Mouse (Mus musculus) CH12.LX (cell line): ENCODE data around the gene Cxcl9. TPM values are rescaled to one million over a fixed set of nuclear protein-coding genes. Genes with fewer than 3 reads are reported as not detected.

Experiments used
- DNase-seq: peaks from one replicate; pipeline ENCODE4 v3.0.0-alpha.2; 2013; ENCODE audit errors: extremely low read depth
- H3K27ac ChIP-seq: 2 replicates; pipeline ENCODE4 v1.5.1; 2012; ENCODE audit warnings: low read depth, mild to moderate bottlenecking, control low read depth, moderate library complexity; ENCODE audit not compliant: insufficient read depth
- H3K27me3 ChIP-seq: replicated peaks from 2 replicates; pipeline ENCODE3; 2012; ENCODE audit warnings: inconsistent platforms
- H3K36me3 ChIP-seq, 2 experiments: replicated peaks in 1 of 2; 2 replicates each; pipeline versions ENCODE3 to v1.6.1; 2012; ENCODE audit warnings: inconsistent platforms in 1 of 2, low read length in 1 of 2, mild to moderate bottlenecking in 1 of 2, mixed read lengths in 1 of 2, moderate library complexity in 1 of 2; ENCODE audit not compliant: control insufficient read depth in 1 of 2, insufficient read depth in 1 of 2
- H3K4me1 ChIP-seq, 2 experiments: 2 replicates each; pipeline ENCODE4 v1.6.1; 2012; ENCODE audit warnings: inconsistent platforms in 1 of 2, moderate library complexity in 1 of 2; ENCODE audit not compliant: insufficient read depth in 2 of 2, control insufficient read depth in 1 of 2
- H3K4me2 ChIP-seq: 2 replicates; pipeline ENCODE4 v1.6.1; 2012; ENCODE audit warnings: low read depth, mild to moderate bottlenecking, control low read depth; ENCODE audit not compliant: poor library complexity, insufficient read depth, severe bottlenecking
- H3K4me3 ChIP-seq, 3 experiments: fragments of 150-350 bp in 1 of 3; sonication (generic) in 1 of 3; replicated peaks in 1 of 3; 2 replicates each; pipeline versions ENCODE3 to v1.5.1; 2011 to 2012; ENCODE audit warnings: low read depth in 2 of 3, low read length in 2 of 3, mild to moderate bottlenecking in 2 of 3, moderate library complexity in 2 of 3, control low read depth in 1 of 3, improper control_type of control experiment in 1 of 3, inconsistent platforms in 1 of 3, mixed read lengths in 1 of 3; ENCODE audit not compliant: poor library complexity in 1 of 3
- H3K79me2 ChIP-seq: replicated peaks from 2 replicates; pipeline ENCODE4 v1.6.1; 2012; ENCODE audit warnings: mild to moderate bottlenecking, moderate library complexity; ENCODE audit not compliant: control insufficient read depth, poor library complexity, insufficient read depth, severe bottlenecking; ENCODE audit errors: extremely low read depth
- H3K9ac ChIP-seq: 2 replicates; pipeline ENCODE4 v1.6.1; 2012; ENCODE audit warnings: low read depth, mild to moderate bottlenecking, control low read depth, moderate library complexity; ENCODE audit not compliant: insufficient read depth
- H3K9me3 ChIP-seq: replicated peaks from 2 replicates; pipeline ENCODE3; 2012; ENCODE audit warnings: low read length, inconsistent platforms, mixed read lengths
- CHD2 ChIP-seq: IDR thresholded peaks from 2 replicates; pipeline ENCODE4 v1.6.1; 2011; ENCODE audit warnings: low read length, improper control_type of control experiment
- E2F4 ChIP-seq: IDR thresholded peaks from 2 replicates; pipeline ENCODE4 v1.6.1; 2011; ENCODE audit warnings: low read depth, low read length, improper control_type of control experiment; ENCODE audit not compliant: insufficient replicate concordance
- HCFC1 ChIP-seq: IDR thresholded peaks from 2 replicates; pipeline ENCODE4 v1.6.1; 2012; ENCODE audit warnings: low read depth, mild to moderate bottlenecking, inconsistent platforms, low read length, improper control_type of control experiment
- JUN ChIP-seq: IDR thresholded peaks from 2 replicates; pipeline ENCODE4 v1.6.1; 2011; ENCODE audit warnings: low read depth, mild to moderate bottlenecking, low read length, improper control_type of control experiment, moderate library complexity; ENCODE audit not compliant: insufficient read depth
- JUND ChIP-seq: conservative IDR thresholded peaks from 2 replicates; pipeline ENCODE4 v1.6.1; 2011; ENCODE audit warnings: low read depth, low read length, improper control_type of control experiment
- MAX ChIP-seq: IDR thresholded peaks from 2 replicates; pipeline ENCODE4 v1.6.1; 2011; ENCODE audit warnings: low read length, improper control_type of control experiment
- MEF2A ChIP-seq: IDR thresholded peaks from 2 replicates; pipeline ENCODE4 v1.6.1; 2014; ENCODE audit warnings: low read depth, mild to moderate bottlenecking, inconsistent platforms, low read length, improper control_type of control experiment, borderline replicate concordance
- MXI1 ChIP-seq: IDR thresholded peaks from 2 replicates; pipeline ENCODE4 v1.6.1; 2011; ENCODE audit warnings: mild to moderate bottlenecking, low read depth, low read length, improper control_type of control experiment
- NELFE ChIP-seq: IDR thresholded peaks from 2 replicates; pipeline ENCODE4 v1.6.1; 2011; ENCODE audit warnings: low read depth, low read length, improper control_type of control experiment
- PAX5 ChIP-seq: IDR thresholded peaks from 2 replicates; pipeline ENCODE4 v1.6.1; 2012; ENCODE audit warnings: low read length, inconsistent platforms, mixed read lengths
- RCOR1 ChIP-seq: conservative IDR thresholded peaks from 2 replicates; pipeline ENCODE4 v1.6.1; 2012; ENCODE audit warnings: low read depth, mild to moderate bottlenecking, inconsistent platforms, low read length, improper control_type of control experiment
- SIN3A ChIP-seq: IDR thresholded peaks from 2 replicates; pipeline ENCODE4 v1.6.1; 2012; ENCODE audit warnings: low read length, improper control_type of control experiment, inconsistent platforms
- SMC3 ChIP-seq: IDR thresholded peaks from 2 replicates; pipeline ENCODE4 v1.6.1; 2011; ENCODE audit warnings: low read depth, low read length, improper control_type of control experiment
- TCF12 ChIP-seq: IDR thresholded peaks from 2 replicates; pipeline ENCODE4 v1.6.1; 2014; ENCODE audit warnings: low read depth, mild to moderate bottlenecking, inconsistent platforms, low read length, improper control_type of control experiment
- ZC3H11A ChIP-seq: IDR thresholded peaks from 2 replicates; pipeline ENCODE4 v1.6.1; 2012; ENCODE audit warnings: low read depth, mild to moderate bottlenecking, inconsistent platforms, low read length, improper control_type of control experiment
- ZMIZ1 ChIP-seq: IDR thresholded peaks from 2 replicates; pipeline ENCODE4 v1.6.1; 2012; ENCODE audit warnings: low read depth, mild to moderate bottlenecking, inconsistent platforms, low read length, improper control_type of control experiment
- dilution Hi-C: fragments of 300-500 bp; cut with MboI; formaldehyde crosslinking; loops from 2 replicates; pipeline ENCODE4 v1.14.3; 2020; ENCODE audit warnings: low sequenced_read_pairs; ENCODE audit not compliant: extremely low pct_unique_long_range_greater_than_20kb, extremely low pct_ligation_motif_present
- in situ Hi-C: fragments of 300-500 bp; cut with MboI; formaldehyde crosslinking; loops from 3 replicates; pipeline ENCODE4 v1.14.3; 2019; ENCODE audit warnings: low sequenced_read_pairs, low pct_ligation_motif_present, low pct_unique_long_range_greater_than_20kb, mixed read lengths
- polyA plus RNA-seq: library from polyadenylated mRNA; unstranded; fragments of >175 nt; gene quantifications from 2 replicates; pipeline ENCODE4 v1.2.1, GENCODE M21; 2012; ENCODE audit warnings: low read depth; ENCODE audit not compliant: insufficient read length
- total RNA-seq, 2 experiments: library from RNA; depleted of rRNA; stranded (reverse); fragments of 300-350 nt in 1 of 2; fragments of >200 nt in 1 of 2; gene quantifications; 2 replicates each; pipeline ENCODE4 v1.2.3; 2012 to 2014

Cxcl9 gene
- total and polyA plus RNA-seq, 3 experiments = not detected

GRCm38 (mm10) chr5:92318119-92318518, 9.8 kb downstream of the Cxcl9 start:
- H3K9ac ChIP-seq = no peak overlapping the region
- H3K79me2 ChIP-seq = no peaks in the 10 kb centered on the region
- TF ChIP-seq TCF12 = no peak
- 0 out of 2 replicates have a peak, but pooled peaks have one; percentile 20 for TF ChIP-seq NELFE
- in situ Hi-C loops = loop anchor here (5.0 kb wide), 1 partner anchor 59 kb away; no protein-coding TSS in a partner anchor
- no peak overlapping the region for H3K4me2 ChIP-seq
- no peaks in the 10 kb centered on the region for H3K36me3 ChIP-seq
- peak; percentile 31 for DNase-seq
- H3K27ac ChIP-seq = no peak overlapping the region
- H3K4me1 ChIP-seq = peaks cover 0 to 8% of the 10 kb centered on the region in 2 experiments; a peak in 2 of 4 replicates
- no peaks in the 10 kb centered on the region for H3K27me3 ChIP-seq
- no peaks in the 10 kb centered on the region for H3K9me3 ChIP-seq
- H3K4me3 ChIP-seq = no peak overlapping the region
- dilution Hi-C loops = no loop called here

GRCm38 (mm10) chr5:92313776-92314175, 14.1 kb downstream of the Cxcl9 start:
- H3K36me3 ChIP-seq = no peaks in the 10 kb centered on the region
- dilution Hi-C loops = no loop called here
- no peak overlapping the region for H3K4me3 ChIP-seq
- in situ Hi-C loops = no loop called here
- no peak overlapping the region for H3K9ac ChIP-seq
- DNase-seq = no peak
- H3K4me1 ChIP-seq = peaks cover under 1 to 13% of the 10 kb centered on the region in 2 experiments; a peak in 3 of 4 replicates
- TF ChIP-seq SIN3A (no peak), E2F4 (no peak), MEF2A (no peak), JUND (no peak), PAX5 (no peak), HCFC1 (no peak), CHD2 (no peak), JUN (no peak), ZMIZ1 (no peak), SMC3 (no peak), MXI1 (no peak), MAX (no peak), RCOR1 (no peak), ZC3H11A (no peak)
- H3K27ac ChIP-seq = no peak overlapping the region
- H3K4me2 ChIP-seq = no peak overlapping the region
- no peaks in the 10 kb centered on the region for H3K27me3 ChIP-seq
- peaks cover 9% of the 10 kb centered on the region for H3K79me2 ChIP-seq
- no peaks in the 10 kb centered on the region for H3K9me3 ChIP-seq
